Mouse (Mus musculus): ENCODE measurements around the gene 1110008L16Rik.

- TF ChIP-seq CTCF (IDR thresholded peaks at IDR 0.05; ENCODE audit: low read depth) (no peak), EP300 (IDR thresholded peaks at IDR 0.05; ENCODE audit: low read depth) (no peak)
Observed at GRCm38 (mm10) chr12:55302485-55303441, 3.4 kb downstream of the 1110008L16Rik start, which contains the start of gene Ppp2r3c.

Measured in liver, embryonic 14.5 days (tissue).